Mouse (Mus musculus): Measurements from ENCODE around the gene Tmem151b. TPM values are rescaled to one million over a fixed set of nuclear protein-coding genes. Genes with fewer than 3 reads are reported as not detected.

The Tmem151b gene
- polyA plus RNA-seq, 1 experiment from 2014 or later: 1.4 TPM

DNA sequence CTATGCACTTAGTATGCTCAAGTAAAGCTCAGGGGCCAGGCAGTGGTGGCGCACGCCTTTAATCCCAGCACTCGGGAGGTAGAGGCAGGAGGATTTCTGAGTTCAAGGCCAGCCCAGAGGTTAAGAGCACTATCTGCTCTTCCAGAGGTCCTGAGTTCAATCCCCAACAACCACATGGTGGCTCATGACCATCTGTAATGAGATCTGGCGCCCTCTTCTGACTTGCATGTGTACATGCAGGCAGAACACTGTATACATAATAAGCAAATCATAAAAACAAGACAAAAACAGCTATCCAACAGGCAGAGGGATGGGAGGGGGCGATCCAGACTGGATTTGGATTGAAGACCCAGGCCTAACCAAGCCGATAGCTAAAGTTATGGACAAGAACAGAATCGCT, 29.4 kb upstream of the Tmem151b start:
- no peak overlapping the region for H3K4me2 ChIP-seq (ENCODE audit: low read depth, low read length)
- peak overlapping the region; percentile 73; the same call in 1 of the 2 replicates for H3K27ac ChIP-seq (ENCODE audit: low read length)
- H3K36me3 ChIP-seq (ENCODE audit: control insufficient read depth, insufficient read depth, low read length): no peaks in the 10 kb centered on the region
- no peaks in the 10 kb centered on the region for H3K9me3 ChIP-seq (ENCODE audit: control insufficient read depth, low read length)
- peaks cover 16% of the 10 kb centered on the region for H3K4me1 ChIP-seq (replicated peaks; ENCODE audit: control insufficient read depth, insufficient read depth, low read length)
- H3K9ac ChIP-seq (ENCODE audit: low read length): no peak overlapping the region
- H3K4me3 ChIP-seq (ENCODE audit: low read length): no peak overlapping the region
- 75% methylated on average over 7 of the region's 7 CpGs for WGBS
- H3K27me3 ChIP-seq (ENCODE audit: control insufficient read depth, insufficient read depth, low read depth, low read length): no peaks in the 10 kb centered on the region
- no peak for ATAC-seq (ENCODE audit: low read depth)

DNA sequence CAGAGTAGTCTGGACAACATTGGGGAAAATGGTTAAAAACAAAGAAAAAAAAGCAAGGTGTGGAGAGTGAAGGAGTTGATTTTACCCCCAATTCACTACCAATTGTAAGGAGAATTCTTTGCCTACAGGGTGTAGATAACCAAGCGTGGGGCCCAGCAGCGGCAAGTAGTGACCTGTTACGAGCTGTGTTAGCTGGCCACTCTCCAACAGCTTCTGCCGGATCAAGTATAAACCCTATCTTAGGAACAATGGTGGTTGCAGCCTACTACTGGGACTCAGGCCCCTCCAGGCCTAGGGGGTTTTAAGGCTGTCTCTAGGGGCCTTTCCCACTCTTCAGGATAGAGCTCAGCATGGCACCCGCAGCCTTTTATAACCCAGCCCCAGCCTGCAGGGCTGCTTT, 28.8 kb upstream of the Tmem151b start:
- Histone ChIP-seq H3K4me3 (ENCODE audit: low read length) (no peak overlapping the region), H3K9ac (ENCODE audit: low read length) (no peak overlapping the region), H3K9me3 (ENCODE audit: control insufficient read depth, low read length) (no peaks in the 10 kb centered on the region), H3K36me3 (ENCODE audit: control insufficient read depth, insufficient read depth, low read length) (no peaks in the 10 kb centered on the region), H3K4me2 (ENCODE audit: low read depth, low read length) (no peak overlapping the region), H3K27ac (ENCODE audit: low read length) (peak overlapping the region; percentile 73), H3K4me1 (replicated peaks; ENCODE audit: control insufficient read depth, insufficient read depth, low read length) (peaks cover 16% of the 10 kb centered on the region), H3K27me3 (ENCODE audit: control insufficient read depth, insufficient read depth, low read depth, low read length) (no peaks in the 10 kb centered on the region)
- ATAC-seq (ENCODE audit: low read depth): no peak
- WGBS: 45% methylated on average over 5 of the region's 5 CpGs

DNA sequence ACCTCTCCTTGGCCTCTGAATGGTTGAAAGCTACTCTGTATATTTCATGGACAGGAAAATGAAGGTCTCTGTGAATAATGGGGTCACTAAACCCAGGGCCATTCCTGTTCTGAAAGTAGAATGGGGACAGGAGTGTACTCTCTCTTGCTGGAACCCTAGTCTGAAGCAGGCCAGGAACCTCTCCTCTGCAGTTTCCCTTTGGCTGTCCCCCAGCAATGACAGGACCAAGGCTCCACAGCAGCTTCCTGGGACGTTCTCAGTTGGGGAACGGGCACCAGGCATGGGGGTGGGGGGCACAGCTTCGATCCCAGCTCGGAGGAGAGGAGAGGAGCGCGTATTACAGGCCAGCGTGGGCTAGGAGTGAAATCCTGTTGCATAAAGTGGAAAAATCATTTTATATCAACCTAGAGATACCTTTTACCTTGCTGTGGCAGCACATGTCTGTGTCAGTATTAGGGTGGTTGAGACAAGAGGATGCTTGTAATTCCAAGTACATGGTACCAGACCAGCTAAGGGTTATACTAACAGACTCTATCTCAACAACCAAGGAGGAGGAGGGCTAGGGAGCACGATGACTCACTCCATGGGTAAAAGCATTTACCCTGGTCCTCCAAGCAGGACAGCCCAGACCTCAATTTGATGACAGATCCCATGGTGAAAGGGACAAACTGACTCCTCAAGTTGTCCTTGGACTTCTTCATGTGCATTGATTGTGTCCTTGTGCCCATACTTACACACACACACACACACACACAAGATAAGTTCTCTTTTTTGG, 25.8 kb upstream of the Tmem151b start:
- no peak for ATAC-seq (ENCODE audit: low read depth)
- Histone ChIP-seq H3K27me3 (ENCODE audit: control insufficient read depth, insufficient read depth, low read depth, low read length) (no peaks in the 10 kb centered on the region), H3K4me1 (replicated peaks; ENCODE audit: control insufficient read depth, insufficient read depth, low read length) (peaks cover 18% of the 10 kb centered on the region), H3K36me3 (ENCODE audit: control insufficient read depth, insufficient read depth, low read length) (peaks cover 14% of the 10 kb centered on the region), H3K4me3 (ENCODE audit: low read length) (no peak overlapping the region), H3K4me2 (ENCODE audit: low read depth, low read length) (0 out of 2 replicates have a peak overlapping the region, but pooled peaks have one; percentile 76), H3K9me3 (ENCODE audit: control insufficient read depth, low read length) (no peaks in the 10 kb centered on the region), H3K27ac (ENCODE audit: low read length) (peak overlapping the region; percentile 98; the same call in 1 of the 2 replicates), H3K9ac (ENCODE audit: low read length) (peak overlapping the region; percentile 84)
- 88% methylated on average over 8 of the region's 8 CpGs for WGBS

DNA sequence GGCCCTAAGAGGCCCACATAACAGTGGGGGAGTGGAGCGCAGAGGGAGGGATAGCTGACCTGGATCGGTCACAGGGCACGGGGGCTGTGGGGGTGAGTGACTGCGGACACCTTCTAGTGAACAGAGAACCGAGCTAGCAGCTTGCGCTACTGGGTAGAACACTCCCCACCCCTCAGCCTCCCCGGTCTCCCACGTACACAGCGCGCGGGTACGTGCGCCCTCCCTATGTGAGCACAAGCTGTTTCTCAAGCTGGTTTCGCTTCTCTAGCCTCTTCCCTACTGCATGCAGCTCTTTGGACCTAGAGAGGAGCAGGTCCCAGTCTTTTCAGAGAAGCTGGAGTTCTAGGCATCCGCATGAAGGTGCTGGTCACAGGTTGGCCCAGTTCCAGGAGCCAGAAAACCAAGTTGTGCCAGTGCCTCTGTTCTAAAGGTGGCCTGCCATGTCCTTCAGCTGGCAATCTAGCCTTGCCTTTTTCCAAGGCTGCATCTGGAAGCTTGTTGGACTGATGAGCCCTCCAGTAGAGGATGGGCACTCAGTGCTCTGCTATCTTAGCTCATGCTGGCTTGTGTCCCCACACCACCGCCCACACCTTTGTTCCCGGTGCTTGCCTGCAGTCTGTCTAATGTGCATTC, 24.8 kb upstream of the Tmem151b start:
- H3K27me3 ChIP-seq (ENCODE audit: control insufficient read depth, insufficient read depth, low read depth, low read length): no peaks in the 10 kb centered on the region
- H3K9me3 ChIP-seq (ENCODE audit: control insufficient read depth, low read length): no peaks in the 10 kb centered on the region
- H3K4me1 ChIP-seq (replicated peaks; ENCODE audit: control insufficient read depth, insufficient read depth, low read length): peaks cover 18% of the 10 kb centered on the region
- H3K4me3 ChIP-seq (ENCODE audit: low read length): peak overlapping the region; percentile 96
- H3K36me3 ChIP-seq (ENCODE audit: control insufficient read depth, insufficient read depth, low read length): peaks cover 25% of the 10 kb centered on the region
- H3K4me2 ChIP-seq (ENCODE audit: low read depth, low read length): peak overlapping the region; percentile 76
- peak overlapping the region; percentile 84 for H3K9ac ChIP-seq (ENCODE audit: low read length)
- peak overlapping the region; percentile 98 for H3K27ac ChIP-seq (ENCODE audit: low read length)
- ATAC-seq (ENCODE audit: low read depth): peak; percentile 69
- WGBS: 2% methylated on average over 17 of the region's 17 CpGs

DNA sequence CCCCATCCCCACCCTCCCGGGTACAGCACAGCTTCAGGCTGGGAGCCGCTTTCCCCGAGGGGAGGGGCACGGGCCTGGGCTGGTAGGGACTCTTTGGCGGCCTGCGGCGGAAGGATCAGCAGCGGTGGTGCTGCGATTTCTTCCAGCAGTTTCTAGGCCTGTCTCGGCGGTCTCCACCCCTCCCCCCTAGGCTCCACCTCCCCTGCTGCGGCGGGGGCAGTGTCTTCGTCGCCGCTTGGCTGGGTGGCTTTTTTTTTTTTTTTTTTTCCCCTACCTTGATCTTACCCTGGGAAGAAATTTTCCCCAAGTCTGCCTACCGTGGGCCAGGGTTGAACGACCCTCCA, 24.3 kb upstream of the Tmem151b start:
- Histone ChIP-seq H3K27me3 (ENCODE audit: control insufficient read depth, insufficient read depth, low read depth, low read length) (no peaks in the 10 kb centered on the region), H3K4me1 (replicated peaks; ENCODE audit: control insufficient read depth, insufficient read depth, low read length) (peaks cover 18% of the 10 kb centered on the region), H3K4me3 (ENCODE audit: low read length) (peak overlapping the region; percentile 96), H3K27ac (ENCODE audit: low read length) (peak overlapping the region; percentile 98), H3K36me3 (ENCODE audit: control insufficient read depth, insufficient read depth, low read length) (peaks cover 30% of the 10 kb centered on the region), H3K4me2 (ENCODE audit: low read depth, low read length) (peak overlapping the region; percentile 76), H3K9me3 (ENCODE audit: control insufficient read depth, low read length) (no peaks in the 10 kb centered on the region), H3K9ac (ENCODE audit: low read length) (peak overlapping the region; percentile 84)
- ATAC-seq (ENCODE audit: low read depth): peak; percentile 76
- WGBS: under 1% methylated on average over 18 of the region's 18 CpGs

DNA sequence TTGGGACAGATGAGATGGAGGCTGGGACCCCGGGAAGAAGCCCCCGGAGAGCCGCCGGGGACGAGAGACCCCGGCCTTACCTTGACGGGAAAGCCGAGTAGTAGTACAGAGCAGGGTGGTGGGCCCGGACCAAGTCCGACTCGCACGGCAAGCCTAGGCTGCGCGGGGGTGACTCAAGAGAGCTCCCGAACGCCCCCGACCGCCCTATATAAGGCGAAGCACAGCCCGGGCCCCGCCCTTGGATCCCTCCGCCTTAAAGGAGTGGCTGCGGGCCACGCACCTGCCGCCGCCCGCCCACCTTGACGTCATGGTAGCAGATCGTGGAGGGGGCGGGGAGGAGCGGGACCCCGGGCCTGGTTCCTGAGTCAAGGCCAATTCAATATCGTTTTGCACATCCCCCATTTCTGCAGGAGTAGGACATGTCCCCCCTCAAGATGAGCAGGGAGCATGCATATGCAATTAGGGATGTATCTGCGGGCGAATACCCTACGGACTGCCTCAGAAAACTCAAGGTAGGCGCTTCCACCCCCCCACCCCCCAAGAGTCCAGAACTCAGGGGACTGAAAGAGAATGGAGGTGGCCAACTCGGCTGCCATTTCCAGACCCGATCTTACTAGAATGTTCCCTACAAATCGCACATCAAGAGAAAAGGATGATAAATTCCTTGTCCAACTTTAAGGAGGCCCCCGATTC, 23.8 kb upstream of the Tmem151b start, which contains the start of gene Hsp90ab1:
Gene Hsp90ab1 (minus strand): TSS at position 185 of the 693 bp plus-strand sequence.
- Histone ChIP-seq H3K36me3 (ENCODE audit: control insufficient read depth, insufficient read depth, low read length) (peaks cover 35% of the 10 kb centered on the region), H3K9ac (ENCODE audit: low read length) (peak within 1 kb of the TSS; percentile 99), H3K4me1 (replicated peaks; ENCODE audit: control insufficient read depth, insufficient read depth, low read length) (peaks cover 18% of the 10 kb centered on the region), H3K4me2 (ENCODE audit: low read depth, low read length) (peak within 1 kb of the TSS; percentile 80), H3K4me3 (ENCODE audit: low read length) (peak within 1 kb of the TSS; percentile 96), H3K9me3 (ENCODE audit: control insufficient read depth, low read length) (no peaks in the 10 kb centered on the region), H3K27me3 (ENCODE audit: control insufficient read depth, insufficient read depth, low read depth, low read length) (no peaks in the 10 kb centered on the region), H3K27ac (ENCODE audit: low read length) (peak within 1 kb of the TSS; percentile 98)
- ATAC-seq (ENCODE audit: low read depth): peak; percentile 83
- under 1% methylated on average over 41 of the region's 41 CpGs for WGBS

DNA sequence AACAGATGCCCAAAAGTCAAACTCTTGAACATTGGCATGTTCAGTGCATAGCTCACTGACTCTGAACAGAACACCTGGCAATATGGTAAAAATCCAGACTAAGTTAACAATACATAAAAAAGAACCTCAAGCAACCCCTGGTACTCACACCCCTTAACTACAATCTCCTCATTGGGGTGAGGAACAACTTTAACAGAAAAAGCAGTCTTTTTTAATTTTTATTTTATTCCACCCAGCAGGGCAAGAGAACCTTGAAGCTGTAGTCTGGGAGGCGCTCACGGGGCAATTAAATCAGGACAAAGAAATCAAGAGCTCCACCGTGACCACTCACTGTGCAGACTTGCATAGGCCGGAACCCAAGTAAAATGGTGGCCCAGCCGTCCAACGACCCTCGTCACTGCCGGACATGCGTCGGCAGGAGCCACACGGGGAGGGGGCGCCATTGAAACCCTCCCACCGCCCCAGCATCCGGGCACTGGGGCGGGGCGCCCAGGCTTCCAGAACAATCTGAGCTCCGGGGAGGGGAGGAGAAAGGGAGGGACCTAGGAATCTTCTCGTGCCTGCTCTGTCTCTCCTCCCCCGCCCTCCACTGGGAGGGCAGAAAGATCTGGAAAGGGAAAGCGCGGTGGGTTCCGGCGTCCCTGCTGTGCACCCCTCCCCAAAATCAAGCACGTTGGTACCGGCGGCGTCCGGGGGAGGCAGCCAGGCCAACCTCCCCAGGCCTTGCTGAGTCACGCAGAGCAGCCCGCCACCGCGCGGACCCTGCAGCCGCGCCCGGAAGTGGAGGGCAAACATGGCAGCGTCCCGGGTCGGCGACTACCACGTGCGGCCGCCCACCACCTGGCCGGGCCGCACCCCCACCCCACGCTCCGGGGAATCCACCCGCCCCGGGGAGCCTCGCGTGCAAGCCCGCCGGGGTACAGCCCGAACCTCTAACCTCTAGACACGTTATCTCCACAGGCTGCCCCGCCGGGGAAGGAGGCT, 22.9 kb upstream of the Tmem151b start:
- Histone ChIP-seq H3K4me3 (ENCODE audit: low read length) (peak overlapping the region; percentile 96), H3K4me1 (replicated peaks; ENCODE audit: control insufficient read depth, insufficient read depth, low read length) (peaks cover 15% of the 10 kb centered on the region), H3K27ac (ENCODE audit: low read length) (peak overlapping the region; percentile 98), H3K4me2 (ENCODE audit: low read depth, low read length) (peak overlapping the region; percentile 80), H3K9me3 (ENCODE audit: control insufficient read depth, low read length) (no peaks in the 10 kb centered on the region), H3K9ac (ENCODE audit: low read length) (peak overlapping the region; percentile 99), H3K27me3 (ENCODE audit: control insufficient read depth, insufficient read depth, low read depth, low read length) (no peaks in the 10 kb centered on the region), H3K36me3 (ENCODE audit: control insufficient read depth, insufficient read depth, low read length) (peaks cover 43% of the 10 kb centered on the region)
- under 1% methylated on average over 52 of the region's 57 CpGs for WGBS
- ATAC-seq (ENCODE audit: low read depth): peak; percentile 72

DNA sequence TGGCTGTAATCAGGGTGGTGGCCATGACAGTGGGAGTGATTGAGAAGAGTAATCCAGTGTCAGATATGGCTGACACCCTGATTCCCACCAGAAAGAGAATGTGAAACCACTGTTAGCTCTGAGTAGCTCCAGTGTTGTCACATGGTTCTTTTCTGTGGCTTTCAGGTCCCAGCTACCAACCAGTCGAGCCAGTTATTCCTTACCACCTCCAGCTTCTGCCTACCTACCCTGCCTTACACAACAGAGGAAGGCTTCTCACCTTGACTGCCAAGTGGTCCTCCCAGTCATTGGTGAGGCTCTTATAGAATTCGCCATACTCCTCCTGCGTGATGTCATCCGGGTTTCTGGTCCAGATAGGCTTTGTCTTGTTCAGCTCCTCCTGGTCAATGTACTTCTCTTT, 20.5 kb upstream of the Tmem151b start:
- 69% methylated on average over 4 of the region's 4 CpGs for WGBS
- H3K4me3 ChIP-seq (ENCODE audit: low read length): no peak overlapping the region; the same call in 1 of the 2 replicates
- no peak overlapping the region for H3K4me2 ChIP-seq (ENCODE audit: low read depth, low read length)
- H3K27ac ChIP-seq (ENCODE audit: low read length): no peak overlapping the region
- peaks cover 63% of the 10 kb centered on the region for H3K36me3 ChIP-seq (ENCODE audit: control insufficient read depth, insufficient read depth, low read length)
- H3K27me3 ChIP-seq (ENCODE audit: control insufficient read depth, insufficient read depth, low read depth, low read length): no peaks in the 10 kb centered on the region
- H3K4me1 ChIP-seq (replicated peaks; ENCODE audit: control insufficient read depth, insufficient read depth, low read length): peaks cover 21% of the 10 kb centered on the region
- no peak overlapping the region for H3K9ac ChIP-seq (ENCODE audit: low read length)
- H3K9me3 ChIP-seq (ENCODE audit: control insufficient read depth, low read length): no peaks in the 10 kb centered on the region
- ATAC-seq (ENCODE audit: low read depth): no peak
